Mouse (Mus musculus): ENCODE measurements at regions not wholly inside any gene's neighbourhood (a gene's known extent, or its start where the extent isn't known, plus 50 kb on each side); places are given as distances from the start of the nearest gene placed in this dataset.

DNA sequence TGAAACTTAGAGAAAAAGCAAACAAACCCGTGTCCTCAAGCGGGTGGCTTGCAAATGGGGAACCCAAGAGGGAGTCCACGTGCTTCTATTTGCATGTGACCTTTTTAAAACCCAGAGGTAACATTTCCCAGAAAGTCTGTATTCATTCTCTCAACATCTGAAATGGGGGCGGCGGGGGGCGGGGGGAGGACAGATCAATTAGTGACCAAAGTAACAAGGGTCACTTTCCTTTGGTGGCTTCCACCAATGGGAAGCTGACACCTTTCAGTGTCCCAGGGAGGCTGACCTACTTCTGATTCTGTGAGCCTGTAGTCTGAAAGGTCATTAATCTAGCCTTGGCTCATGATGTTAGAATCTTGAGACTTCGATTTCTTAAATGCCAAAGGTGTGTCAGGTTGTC is 236.0 kb downstream of the Gm11011 start:
- DNase-seq (ENCODE audit: low spot score in 2 of 2) = no peak

DNA sequence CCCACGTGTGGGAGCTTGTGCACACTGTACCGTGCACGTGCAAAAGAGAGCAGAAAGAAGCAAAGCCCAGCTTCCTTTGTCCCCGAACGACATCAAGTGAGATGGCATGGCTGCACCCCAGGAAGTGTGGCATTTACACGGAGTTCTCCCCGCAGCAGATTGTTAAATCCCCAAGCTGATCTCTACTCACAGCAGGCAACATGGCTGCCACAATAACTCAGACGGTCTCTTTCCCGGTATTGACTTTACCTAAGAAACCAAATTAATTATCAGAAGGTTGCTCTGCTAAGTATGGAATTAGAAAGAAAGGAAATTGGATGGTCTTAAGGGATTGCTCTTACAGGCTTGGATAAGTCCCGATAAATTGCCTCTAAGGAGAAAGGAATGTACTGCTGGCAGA is 241.4 kb downstream of the Gm11011 start:
- DNase-seq (ENCODE audit: low spot score in 2 of 2) = no peak

GRCm38 (mm10) chr2:169319521-169319920 is 268.0 kb downstream of the Gm11011 start:
- peak in 1 of 2 experiments; percentile 21 for DNase-seq (ENCODE audit: low spot score in 2 of 2)

- DNase-seq (ENCODE audit: low spot score in 2 of 2) = no peak
Observed at GRCm38 (mm10) chr2:169314396-169314930, 273.1 kb downstream of the Gm11011 start.

DNA sequence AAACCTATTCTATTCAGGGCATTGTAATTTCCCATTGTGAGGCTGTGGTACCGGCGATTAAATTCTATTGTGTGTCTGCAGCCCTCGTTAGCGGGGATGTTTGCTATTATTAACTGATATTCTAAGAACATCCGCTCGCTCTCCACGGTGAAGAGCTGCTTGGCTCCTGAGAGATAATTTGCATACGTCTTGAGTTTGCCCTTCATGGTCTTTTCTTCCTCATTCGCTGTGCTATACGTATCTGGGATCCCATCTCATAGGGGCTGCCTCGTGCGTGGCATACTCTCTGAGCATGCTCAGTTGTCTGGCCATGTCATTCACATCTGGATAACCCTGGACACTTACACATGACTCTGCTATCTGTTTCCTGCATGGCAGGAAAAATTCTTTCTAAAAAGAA is 275.7 kb downstream of the Gm11011 start:
- DNase-seq (ENCODE audit: low spot score in 2 of 2) = no peak

GRCm38 (mm10) chr2:169311356-169311755 is 276.2 kb downstream of the Gm11011 start:
- DNase-seq (ENCODE audit: low spot score in 2 of 2) = no peak

- DNase-seq (ENCODE audit: low spot score in 2 of 2) = no peak
Observed at GRCm38 (mm10) chr2:169304360-169304759, 283.2 kb downstream of the Gm11011 start.

- DNase-seq (ENCODE audit: low spot score in 2 of 2) = no peak
Observed at GRCm38 (mm10) chr2:169300966-169301365, 286.6 kb downstream of the Gm11011 start.

- peak in 1 of 2 experiments; percentile 26 for DNase-seq (ENCODE audit: low spot score in 2 of 2)
Observed at GRCm38 (mm10) chr2:169300411-169300810, 287.1 kb downstream of the Gm11011 start.

- no peak for DNase-seq (ENCODE audit: low spot score in 2 of 2)
Observed at GRCm38 (mm10) chr2:169297841-169298627, 289.5 kb downstream of the Gm11011 start.

- DNase-seq (ENCODE audit: low spot score in 2 of 2) = no peak
Observed at GRCm38 (mm10) chr2:169297226-169297625, 290.3 kb downstream of the Gm11011 start.

DNA sequence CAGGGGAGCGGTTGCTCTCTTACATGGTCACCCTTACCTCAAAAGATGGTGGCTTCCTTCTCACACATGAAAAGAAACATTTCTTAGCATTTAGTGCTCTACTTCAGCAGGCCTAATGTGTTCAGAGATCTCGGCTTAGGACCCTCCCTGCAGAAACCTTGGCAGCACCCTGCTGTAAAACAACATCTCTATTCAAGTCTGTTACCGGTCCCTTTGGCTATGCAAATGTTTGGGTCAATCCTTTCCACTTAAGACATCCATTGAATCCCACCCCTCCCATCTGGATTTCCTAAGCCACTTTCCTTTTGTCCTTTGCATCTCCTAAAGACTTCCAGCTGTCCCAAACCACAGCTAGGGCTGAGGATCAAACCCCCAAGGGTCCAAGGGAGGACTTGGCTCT is 294.2 kb downstream of the Gm11011 start:
- no peak for DNase-seq (ENCODE audit: low spot score in 2 of 2)

GRCm38 (mm10) chr2:169288891-169289605 is 298.5 kb downstream of the Gm11011 start:
- no peak for DNase-seq (ENCODE audit: low spot score in 2 of 2)

DNA sequence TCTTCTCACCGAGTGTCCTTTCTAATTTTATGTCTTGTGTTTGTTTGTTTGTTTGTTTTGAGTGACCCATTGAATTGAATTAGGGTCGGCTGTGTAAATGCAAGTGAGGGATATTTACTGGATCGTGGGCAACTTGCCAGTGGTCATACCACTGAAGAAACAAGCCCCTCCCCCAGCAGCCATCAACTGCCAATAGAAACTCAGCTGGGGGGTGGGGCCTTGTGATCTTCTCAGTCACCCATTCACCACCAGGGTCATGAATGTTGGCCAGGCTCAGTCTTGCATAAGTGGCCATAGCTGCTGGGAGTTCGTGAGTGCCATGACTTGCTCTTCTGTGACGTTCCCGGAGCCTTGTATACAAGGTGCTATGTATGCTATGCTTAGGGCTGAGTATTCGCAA is 300.8 kb downstream of the Gm11011 start:
- no peak for DNase-seq (ENCODE audit: low spot score in 2 of 2)

GRCm38 (mm10) chr2:169282508-169283117 is 304.9 kb downstream of the Gm11011 start:
- DNase-seq (ENCODE audit: low spot score in 2 of 2) = no peak

DNA sequence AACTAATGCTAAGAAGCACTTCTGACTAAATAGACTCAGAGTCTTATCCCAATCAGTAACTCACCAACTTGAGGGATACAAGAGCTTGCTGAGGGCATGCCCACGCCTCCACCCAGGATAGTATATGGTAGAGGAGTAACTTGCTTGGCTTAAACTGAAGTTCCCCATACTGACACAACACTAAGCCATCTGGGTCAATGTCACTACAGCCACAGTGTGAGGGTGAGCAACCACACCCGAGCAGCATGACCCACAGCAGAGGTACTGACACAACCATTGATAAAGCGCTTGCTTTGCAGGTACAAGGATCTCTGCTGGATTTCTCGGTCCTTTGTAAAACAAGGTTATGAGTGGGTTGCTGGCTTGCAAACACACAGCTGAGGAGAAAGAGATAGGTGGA is 312.2 kb downstream of the Gm11011 start:
- DNase-seq (ENCODE audit: low spot score in 2 of 2) = no peak

- no peak for DNase-seq (ENCODE audit: low spot score in 2 of 2)
Observed at GRCm38 (mm10) chr2:169274101-169274500, 313.4 kb downstream of the Gm11011 start.

GRCm38 (mm10) chr2:169272622-169273021 is 314.9 kb downstream of the Gm11011 start:
- DNase-seq (ENCODE audit: low spot score in 2 of 2) = no peak

GRCm38 (mm10) chr2:169272018-169272417 is 315.5 kb downstream of the Gm11011 start:
- DNase-seq (ENCODE audit: low spot score in 2 of 2) = no peak

GRCm38 (mm10) chr2:169260636-169261035 is 305.2 kb upstream of the Zfp64 start:
- peak in 1 of 2 experiments; percentile 9 for DNase-seq (ENCODE audit: low spot score in 2 of 2)

- no peak for DNase-seq (ENCODE audit: low spot score in 2 of 2)
Observed at GRCm38 (mm10) chr2:169244572-169244971, 289.2 kb upstream of the Zfp64 start.

GRCm38 (mm10) chr2:169243981-169244380 is 288.6 kb upstream of the Zfp64 start:
- no peak for DNase-seq (ENCODE audit: low spot score in 2 of 2)

Data from frontal cortex, postnatal 25 days (tissue).